Mouse (Mus musculus) stomach, postnatal 0 days (tissue): ENCODE results near the gene Btg3.

Experiments used
- CTCF ChIP-seq: IDR thresholded peaks from 2 replicates; pipeline ENCODE4 v1.5.1; 2016; ENCODE audit warnings: antibody characterized with exemption, low read depth, mild to moderate bottlenecking, moderate library complexity
- EP300 ChIP-seq: optimal IDR thresholded peaks from 2 replicates; pipeline ENCODE3; 2016; ENCODE audit warnings: antibody characterized with exemption

DNA sequence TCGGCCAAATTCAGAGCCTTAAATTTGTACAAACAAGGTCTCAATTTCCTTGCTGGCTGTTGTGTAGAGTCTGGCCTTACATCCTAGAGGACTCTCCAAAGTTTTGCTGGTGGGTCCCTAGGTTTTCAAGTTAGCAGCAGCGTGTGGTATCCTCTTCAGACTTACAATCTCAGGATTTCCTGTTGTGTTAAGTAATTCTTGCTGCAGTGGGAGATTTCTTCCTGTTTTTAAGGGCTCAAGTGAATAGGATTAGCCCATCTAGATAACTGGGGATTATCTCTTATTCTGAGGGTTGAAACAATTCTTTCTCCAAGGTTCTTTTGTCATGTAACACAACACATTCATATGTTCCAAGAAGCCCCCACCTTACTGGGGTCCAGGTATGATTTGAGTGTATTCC is 14.4 kb upstream of the Btg3 start:
- TF ChIP-seq CTCF (no peak), EP300 (no peak)
